9 mouse cellular contexts compared by ENCODE assay signal in the genomic region with DNA sequence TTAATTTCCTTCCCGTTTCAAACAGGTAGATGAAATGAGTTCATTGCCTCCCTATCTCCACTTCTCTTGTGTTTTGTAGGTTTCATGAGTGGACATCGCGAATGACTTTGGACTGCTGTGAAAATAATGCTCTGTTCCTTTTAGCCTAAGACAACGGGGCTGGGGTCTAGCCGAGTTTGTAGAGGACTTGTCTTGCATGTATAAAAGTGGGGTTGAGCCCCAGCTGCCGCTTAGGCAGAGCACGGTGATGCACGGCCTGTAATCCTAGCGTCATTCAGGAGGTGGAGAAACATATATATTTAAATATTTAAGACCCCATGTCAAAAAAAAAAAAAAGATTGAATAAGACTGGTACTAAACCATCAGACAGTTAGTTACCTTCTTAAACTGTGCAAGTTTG. TPM values are rescaled to one million over a fixed set of nuclear protein-coding genes. Genes with fewer than 3 reads are reported as not detected.
DNase-seq lines count a peak whose midpoint lies in the region; ATAC-seq lines count a peak whose summit lies in the region.
"Had no signal": no experiment of that assay in that cellular context is flagged by ENCODE, and none has a peak within 500 bp of the region (broad histone marks: within the 10 kb centered on the region; RNA-seq: fewer than 3 reads in every experiment).

No protein-coding gene starts in this region.

- 22% methylated on average over 9 of the region's 9 CpGs for WGBS in liver, embryonic 13.5 days (ENCODE audit: insufficient replicate concordance)

- H3K4me1 ChIP-seq in liver, embryonic 13.5 days (replicated peaks): 0 out of 2 replicates have a peak, but pooled peaks cover 2% of the 10 kb centered on the region

- 0 out of 2 replicates have a peak overlapping the region, but pooled peaks have one; percentile 18 for H3K9ac ChIP-seq in liver, embryonic 13.5 days

- H3K27ac ChIP-seq in liver, embryonic 13.5 days: no peak overlapping the region

- H3K4me3 ChIP-seq in liver, embryonic 13.5 days (replicated peaks): peak overlapping the region; percentile 55

- no peaks in the 10 kb centered on the region for H3K9me3 ChIP-seq in liver, embryonic 13.5 days (replicated peaks)

- H3K36me3 ChIP-seq in liver, embryonic 13.5 days: no peaks in the 10 kb centered on the region

- H3K4me2 ChIP-seq in liver, embryonic 13.5 days: peak overlapping the region; percentile 67

- no peak for ATAC-seq in liver, embryonic 13.5 days (ENCODE audit: low read depth)

- peaks cover 48% of the 10 kb centered on the region for H3K27me3 ChIP-seq in liver, embryonic 13.5 days

- DNase-seq in embryo, embryonic 11 days: peak; percentile 21
- no peak for DNase-seq in embryo, embryonic 10.5 days (ENCODE audit: low spot score)
- DNase-seq in retina, postnatal 1 day: peak; percentile 33
- no peak for DNase-seq in retina, embryonic 14.5 days (ENCODE audit: low spot score)
- no peak for DNase-seq in liver, embryonic 13.5 days
- no peak for DNase-seq in adrenal gland, postnatal 4 days (ENCODE audit: low spot score in 2 of 2)
- no peak for DNase-seq in frontal cortex, postnatal 14 days (ENCODE audit: low spot score in 2 of 2)
- no peak for DNase-seq in layer of hippocampus, postnatal 14 days (ENCODE audit: low spot score in 2 of 2)

RNA-seq across cellular contexts. Expression of gene Atoh7, which starts 1.2 kb away (rescaled TPM):
- not detected in 2 replicates for polyA plus RNA-seq in liver, embryonic 13.5 days (2015; fragmentation: Nextera tagmentation; extraction: Ambion mirVana)
- not detected for total RNA-seq in adrenal gland, postnatal 4 days (2021)
- total RNA-seq in layer of hippocampus, postnatal 14 days (2021): 1 to 10 TPM; 1.3 to 2.7 TPM
- total RNA-seq: gastrocnemius, adult 18-20 months had no signal

RNA-seq across cellular contexts. Expression of gene Pbld1, which starts 40.7 kb away (rescaled TPM):
- polyA plus RNA-seq in liver, embryonic 13.5 days (2015; fragmentation: Nextera tagmentation; extraction: Ambion mirVana): 3.0 and 3.1 TPM in 2 replicates
- 1 to 10 TPM; 5.7 to 7.1 TPM for total RNA-seq in adrenal gland, postnatal 4 days (2021)
- total RNA-seq in layer of hippocampus, postnatal 14 days (2021): under 1 TPM; 0.21 to 0.48 TPM

Comparison
In these comparisons a context has a peak if more than half of its experiments do, and no peak if none do; other contexts are left out.
1. DNase-seq: peak in embryo, embryonic 11 days (single experiment) and retina, postnatal 1 day (single experiment); none in embryo, embryonic 10.5 days (single experiment), retina, embryonic 14.5 days (single experiment), liver, embryonic 13.5 days (single experiment), adrenal gland, postnatal 4 days (0 of 2), frontal cortex, postnatal 14 days (0 of 2) and layer of hippocampus, postnatal 14 days (0 of 2).
2. RNA of gene Pbld1, which starts 40.7 kb away (total RNA-seq): 5.7 to 7.1 TPM in adrenal gland, postnatal 4 days; 0.21 to 0.48 TPM in layer of hippocampus, postnatal 14 days; every median in the first group is over 4 times any median in the second.